Mouse (Mus musculus): ENCODE results near the gene Mthfs. TPM values are rescaled to one million over a fixed set of nuclear protein-coding genes. Genes with fewer than 3 reads are reported as not detected.

The Mthfs gene
- polyA plus RNA-seq, 1 experiment = 2.8 TPM

GRCm38 (mm10) chr9:89253400-89253799 lies 42.9 kb downstream of the Mthfs start:
- Histone ChIP-seq H3K27ac (ENCODE audit: insufficient read depth, low read depth, low read length) (no peak overlapping the region), H3K36me3 (ENCODE audit: control insufficient read depth, insufficient read depth, low read length) (no peaks in the 10 kb centered on the region), H3K4me3 (ENCODE audit: low read depth, low read length) (no peak overlapping the region), H3K27me3 (ENCODE audit: control insufficient read depth, insufficient read depth, low read length) (no peaks in the 10 kb centered on the region), H3K4me1 (ENCODE audit: control insufficient read depth, insufficient read depth, insufficient read length, low read length) (no peaks in the 10 kb centered on the region)
- no peak for TF ChIP-seq CTCF (IDR thresholded peaks at IDR 0.05; ENCODE audit: extremely low read depth, insufficient read length, insufficient replicate concordance, low read depth, low read length)
- no peak for TF ChIP-seq POLR2A (IDR thresholded peaks at IDR 0.05; ENCODE audit: low read depth, low read length)
- 76% methylated on average over 2 of the region's 2 CpGs for WGBS

- H3K4me1 ChIP-seq (ENCODE audit: control insufficient read depth, insufficient read depth, insufficient read length, low read length) = no peaks in the 10 kb centered on the region
- H3K4me3 ChIP-seq (ENCODE audit: low read depth, low read length) = no peak overlapping the region
- H3K27ac ChIP-seq (ENCODE audit: insufficient read depth, low read depth, low read length) = no peak overlapping the region
- 77% methylated on average over 12 of the region's 12 CpGs for WGBS
- H3K36me3 ChIP-seq (ENCODE audit: control insufficient read depth, insufficient read depth, low read length) = no peaks in the 10 kb centered on the region
- TF ChIP-seq CTCF (IDR thresholded peaks at IDR 0.05; ENCODE audit: extremely low read depth, insufficient read length, insufficient replicate concordance, low read depth, low read length) = no peak
- TF ChIP-seq POLR2A (IDR thresholded peaks at IDR 0.05; ENCODE audit: low read depth, low read length) = no peak
- no peaks in the 10 kb centered on the region for H3K27me3 ChIP-seq (ENCODE audit: control insufficient read depth, insufficient read depth, low read length)
Observed at GRCm38 (mm10) chr9:89256556-89257335, 46.3 kb downstream of the Mthfs start.

GRCm38 (mm10) chr9:89263968-89264367 lies 53.5 kb downstream of the Mthfs start:
- Histone ChIP-seq H3K4me3 (ENCODE audit: low read depth, low read length) (no peak overlapping the region), H3K36me3 (ENCODE audit: control insufficient read depth, insufficient read depth, low read length) (no peaks in the 10 kb centered on the region), H3K4me1 (ENCODE audit: control insufficient read depth, insufficient read depth, insufficient read length, low read length) (no peaks in the 10 kb centered on the region), H3K27me3 (ENCODE audit: control insufficient read depth, insufficient read depth, low read length) (no peaks in the 10 kb centered on the region), H3K27ac (ENCODE audit: insufficient read depth, low read depth, low read length) (no peak overlapping the region)
- 87% methylated on average over 3 of the region's 3 CpGs for WGBS
- no peak for TF ChIP-seq POLR2A (IDR thresholded peaks at IDR 0.05; ENCODE audit: low read depth, low read length)
- no peak for TF ChIP-seq CTCF (IDR thresholded peaks at IDR 0.05; ENCODE audit: extremely low read depth, insufficient read length, insufficient replicate concordance, low read depth, low read length)

- H3K4me1 ChIP-seq (ENCODE audit: control insufficient read depth, insufficient read depth, insufficient read length, low read length) = no peaks in the 10 kb centered on the region
- no peaks in the 10 kb centered on the region for H3K27me3 ChIP-seq (ENCODE audit: control insufficient read depth, insufficient read depth, low read length)
- TF ChIP-seq POLR2A (IDR thresholded peaks at IDR 0.05; ENCODE audit: low read depth, low read length) (no peak), CTCF (IDR thresholded peaks at IDR 0.05; ENCODE audit: extremely low read depth, insufficient read length, insufficient replicate concordance, low read depth, low read length) (no peak)
- H3K36me3 ChIP-seq (ENCODE audit: control insufficient read depth, insufficient read depth, low read length) = no peaks in the 10 kb centered on the region
- H3K27ac ChIP-seq (ENCODE audit: insufficient read depth, low read depth, low read length) = no peak overlapping the region
- H3K4me3 ChIP-seq (ENCODE audit: low read depth, low read length) = no peak overlapping the region
- 63% methylated on average over 1 of the region's 1 CpGs for WGBS
Observed at GRCm38 (mm10) chr9:89264571-89264970, 54.1 kb downstream of the Mthfs start.

- Histone ChIP-seq H3K36me3 (ENCODE audit: control insufficient read depth, insufficient read depth, low read length) (no peaks in the 10 kb centered on the region), H3K27ac (ENCODE audit: insufficient read depth, low read depth, low read length) (no peak overlapping the region; the same call in 1 of the 2 replicates), H3K4me3 (ENCODE audit: low read depth, low read length) (no peak overlapping the region), H3K27me3 (ENCODE audit: control insufficient read depth, insufficient read depth, low read length) (no peaks in the 10 kb centered on the region), H3K4me1 (ENCODE audit: control insufficient read depth, insufficient read depth, insufficient read length, low read length) (no peaks in the 10 kb centered on the region)
- WGBS = 61% methylated on average over 4 of the region's 4 CpGs
- TF ChIP-seq POLR2A (IDR thresholded peaks at IDR 0.05; ENCODE audit: low read depth, low read length) (no peak), CTCF (IDR thresholded peaks at IDR 0.05; ENCODE audit: extremely low read depth, insufficient read length, insufficient replicate concordance, low read depth, low read length) (no peak)
Observed at GRCm38 (mm10) chr9:89267093-89267492, 56.6 kb downstream of the Mthfs start.

- Histone ChIP-seq H3K36me3 (ENCODE audit: control insufficient read depth, insufficient read depth, low read length) (no peaks in the 10 kb centered on the region), H3K27me3 (ENCODE audit: control insufficient read depth, insufficient read depth, low read length) (no peaks in the 10 kb centered on the region), H3K4me1 (ENCODE audit: control insufficient read depth, insufficient read depth, insufficient read length, low read length) (no peaks in the 10 kb centered on the region), H3K27ac (ENCODE audit: insufficient read depth, low read depth, low read length) (no peak overlapping the region; the same call in 1 of the 2 replicates), H3K4me3 (ENCODE audit: low read depth, low read length) (no peak overlapping the region)
- no peak for TF ChIP-seq CTCF (IDR thresholded peaks at IDR 0.05; ENCODE audit: extremely low read depth, insufficient read length, insufficient replicate concordance, low read depth, low read length)
- 45% methylated on average over 5 of the region's 5 CpGs for WGBS
Observed at GRCm38 (mm10) chr9:89267572-89267971, 57.1 kb downstream of the Mthfs start.

GRCm38 (mm10) chr9:89270376-89270775 lies 59.9 kb downstream of the Mthfs start:
- Histone ChIP-seq H3K4me1 (ENCODE audit: control insufficient read depth, insufficient read depth, insufficient read length, low read length) (no peaks in the 10 kb centered on the region), H3K36me3 (ENCODE audit: control insufficient read depth, insufficient read depth, low read length) (no peaks in the 10 kb centered on the region), H3K27ac (ENCODE audit: insufficient read depth, low read depth, low read length) (no peak overlapping the region), H3K4me3 (ENCODE audit: low read depth, low read length) (no peak overlapping the region), H3K27me3 (ENCODE audit: control insufficient read depth, insufficient read depth, low read length) (no peaks in the 10 kb centered on the region)
- TF ChIP-seq POLR2A (IDR thresholded peaks at IDR 0.05; ENCODE audit: low read depth, low read length) (no peak), CTCF (IDR thresholded peaks at IDR 0.05; ENCODE audit: extremely low read depth, insufficient read length, insufficient replicate concordance, low read depth, low read length) (no peak)
- WGBS = 79% methylated on average over 2 of the region's 2 CpGs
